Mouse (Mus musculus): ENCODE results near the gene Spocd1. TPM values are rescaled to one million over a fixed set of nuclear protein-coding genes. Genes with fewer than 3 reads are reported as not detected.
A peak's percentile ranks its signal among the peaks of the same experiment; 100 is the strongest.

Spocd1 gene
- polyA plus RNA-seq, 1 experiment from 2014 or later, result 0.07 TPM

DNA sequence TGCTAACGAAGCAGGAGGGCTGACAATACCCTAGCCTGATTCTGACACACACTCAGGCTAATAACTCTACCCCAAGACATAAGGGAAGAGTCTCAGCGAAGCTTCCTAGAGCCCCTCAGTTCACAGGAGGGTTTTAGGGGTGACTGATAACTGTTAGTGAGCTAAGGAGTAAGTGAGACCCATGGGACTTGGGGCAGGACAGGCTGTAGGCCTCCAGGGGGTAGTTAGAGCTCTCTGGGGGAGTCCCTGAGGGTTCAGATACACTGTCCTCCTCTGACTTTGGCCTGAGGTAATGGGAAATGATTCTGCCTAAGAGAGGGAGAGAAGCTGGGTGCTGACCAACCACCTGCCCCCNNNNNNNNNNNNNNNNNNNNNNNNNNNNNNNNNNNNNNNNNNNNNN, 25.5 kb downstream of the Spocd1 start:
- Histone ChIP-seq H3K4me2 (no peak overlapping the region), H3K4me3 (ENCODE audit: low read depth, low read length) (no peak overlapping the region), H3K9ac (ENCODE audit: low read depth, low read length) (no peak overlapping the region), H3K27me3 (replicated peaks; ENCODE audit: control insufficient read depth, insufficient read depth, low read length) (0 out of 2 replicates have a peak, but pooled peaks cover 2% of the 10 kb centered on the region), H3K9me3 (ENCODE audit: control insufficient read depth, low read length) (no peaks in the 10 kb centered on the region), H3K36me3 (ENCODE audit: control insufficient read depth, insufficient read depth, low read length) (no peaks in the 10 kb centered on the region), H3K4me1 (replicated peaks; ENCODE audit: control insufficient read depth, insufficient read depth, low read length) (no peaks in the 10 kb centered on the region), H3K27ac (ENCODE audit: low read depth, low read length) (no peak overlapping the region)
- ATAC-seq (replicated peaks; ENCODE audit: low FRiP score) (no peak), DNase-seq (ENCODE audit: low spot score) (no peak)
- WGBS, result 63% methylated on average over 2 of the region's 2 CpGs

DNA sequence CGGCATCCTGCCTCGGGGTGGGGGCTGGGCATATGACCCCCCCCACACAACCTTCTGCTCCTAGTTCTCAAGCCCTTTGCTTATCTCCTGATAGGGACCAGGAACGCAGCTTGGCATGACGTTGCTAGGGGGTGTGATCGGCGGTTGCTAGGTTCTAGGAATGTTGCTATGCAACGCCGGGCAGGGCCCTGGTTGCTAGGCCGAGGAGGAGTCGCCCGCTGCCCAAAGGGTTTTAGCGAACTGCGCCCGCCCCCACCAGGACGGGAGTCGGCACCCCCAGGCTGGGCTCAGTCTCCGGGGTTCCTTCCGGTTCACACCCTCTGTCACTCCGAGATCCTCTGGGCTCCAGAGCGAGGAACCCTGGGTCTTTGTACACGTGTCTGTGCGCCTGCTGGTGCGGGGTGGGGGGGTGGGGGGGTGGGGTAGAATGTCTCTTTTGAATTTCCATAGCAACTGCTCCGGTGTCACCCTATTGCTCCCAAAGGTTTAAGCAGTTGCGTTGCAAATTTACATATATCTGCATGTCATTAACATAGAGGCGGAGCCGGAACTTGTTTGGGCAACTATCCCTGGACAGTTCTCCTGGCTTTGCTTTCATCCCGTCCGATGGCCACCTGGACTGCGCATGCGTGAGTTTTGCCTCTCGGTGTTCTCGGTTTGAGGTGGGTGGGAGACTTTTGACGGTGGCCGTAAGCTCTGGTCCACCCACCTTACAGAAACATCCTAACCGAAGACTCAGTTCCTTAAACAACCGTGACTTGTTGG, 31.3 kb downstream of the Spocd1 start:
- H3K9ac ChIP-seq (ENCODE audit: low read depth, low read length), result no peak overlapping the region
- H3K4me2 ChIP-seq, result peak overlapping the region; percentile 84
- H3K9me3 ChIP-seq (ENCODE audit: control insufficient read depth, low read length), result no peaks in the 10 kb centered on the region
- peaks cover 4% of the 10 kb centered on the region; the same call in 1 of the 2 replicates for H3K4me1 ChIP-seq (replicated peaks; ENCODE audit: control insufficient read depth, insufficient read depth, low read length)
- DNase-seq (ENCODE audit: low spot score) (peak; percentile 71), ATAC-seq (replicated peaks; ENCODE audit: low FRiP score) (peak; percentile 58; the same call in 1 of the 2 replicates)
- 1% methylated on average over 37 of the region's 37 CpGs for WGBS
- H3K27me3 ChIP-seq (replicated peaks; ENCODE audit: control insufficient read depth, insufficient read depth, low read length), result peaks cover 13% of the 10 kb centered on the region
- H3K27ac ChIP-seq (ENCODE audit: low read depth, low read length), result no peak overlapping the region
- peak overlapping the region; percentile 37 for H3K4me3 ChIP-seq (ENCODE audit: low read depth, low read length)
- no peaks in the 10 kb centered on the region for H3K36me3 ChIP-seq (ENCODE audit: control insufficient read depth, insufficient read depth, low read length)

DNA sequence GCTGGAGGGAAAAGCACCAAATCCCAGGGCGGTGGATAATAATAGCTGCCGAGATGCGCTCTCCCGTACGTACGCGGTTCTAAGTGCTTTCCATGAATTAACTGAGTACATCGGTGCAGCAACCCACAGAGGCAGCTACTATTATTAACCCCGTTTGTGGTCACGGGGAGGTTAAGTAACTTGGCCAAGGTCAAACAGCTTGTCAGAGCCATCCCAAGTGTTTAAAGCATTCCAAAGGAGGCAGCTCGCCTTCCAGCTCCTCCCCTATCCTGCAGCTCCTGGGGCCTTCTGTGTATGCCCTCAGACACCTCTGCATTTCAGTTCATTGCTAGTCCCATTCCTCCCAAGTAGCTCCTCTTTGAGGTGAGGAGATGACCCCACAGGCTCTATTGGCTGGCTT, 36.2 kb downstream of the Spocd1 start:
- ATAC-seq (replicated peaks; ENCODE audit: low FRiP score) (no peak), DNase-seq (ENCODE audit: low spot score) (no peak)
- no peak overlapping the region for H3K9ac ChIP-seq (ENCODE audit: low read depth, low read length)
- H3K9me3 ChIP-seq (ENCODE audit: control insufficient read depth, low read length), result no peaks in the 10 kb centered on the region
- H3K4me2 ChIP-seq, result no peak overlapping the region
- peaks cover 39% of the 10 kb centered on the region for H3K27me3 ChIP-seq (replicated peaks; ENCODE audit: control insufficient read depth, insufficient read depth, low read length)
- H3K36me3 ChIP-seq (ENCODE audit: control insufficient read depth, insufficient read depth, low read length), result no peaks in the 10 kb centered on the region
- WGBS, result 61% methylated on average over 11 of the region's 11 CpGs
- no peak overlapping the region for H3K27ac ChIP-seq (ENCODE audit: low read depth, low read length)
- H3K4me1 ChIP-seq (replicated peaks; ENCODE audit: control insufficient read depth, insufficient read depth, low read length), result no peaks in the 10 kb centered on the region; the same call in 1 of the 2 replicates
- H3K4me3 ChIP-seq (ENCODE audit: low read depth, low read length), result no peak overlapping the region

DNA sequence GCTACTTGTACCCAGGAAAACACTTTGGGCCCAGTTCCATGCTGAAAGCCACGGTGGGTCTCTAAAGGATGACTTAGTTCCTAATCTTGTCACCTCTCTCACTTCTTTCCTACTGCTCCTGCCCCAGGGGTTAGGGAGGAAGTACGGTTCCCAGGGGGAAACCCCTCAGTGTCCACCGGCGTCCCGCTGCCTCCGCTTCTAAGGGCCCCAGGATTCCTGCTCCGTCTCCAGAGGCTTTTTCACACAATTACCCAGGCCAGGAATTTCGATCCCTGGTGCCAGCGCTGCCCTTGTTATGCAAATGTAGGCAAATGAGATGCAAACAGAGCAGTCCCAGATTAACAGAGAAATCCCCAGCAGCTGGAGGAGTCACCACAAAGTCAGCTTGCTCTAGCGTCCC, 37.2 kb downstream of the Spocd1 start:
- 24% methylated on average over 10 of the region's 10 CpGs for WGBS
- Histone ChIP-seq H3K4me3 (ENCODE audit: low read depth, low read length) (no peak overlapping the region), H3K36me3 (ENCODE audit: control insufficient read depth, insufficient read depth, low read length) (no peaks in the 10 kb centered on the region), H3K4me1 (replicated peaks; ENCODE audit: control insufficient read depth, insufficient read depth, low read length) (no peaks in the 10 kb centered on the region), H3K4me2 (no peak overlapping the region), H3K27ac (ENCODE audit: low read depth, low read length) (no peak overlapping the region), H3K9me3 (ENCODE audit: control insufficient read depth, low read length) (no peaks in the 10 kb centered on the region), H3K9ac (ENCODE audit: low read depth, low read length) (no peak overlapping the region), H3K27me3 (replicated peaks; ENCODE audit: control insufficient read depth, insufficient read depth, low read length) (peaks cover 37% of the 10 kb centered on the region)
- DNase-seq (ENCODE audit: low spot score) (no peak), ATAC-seq (replicated peaks; ENCODE audit: low FRiP score) (no peak)

DNA sequence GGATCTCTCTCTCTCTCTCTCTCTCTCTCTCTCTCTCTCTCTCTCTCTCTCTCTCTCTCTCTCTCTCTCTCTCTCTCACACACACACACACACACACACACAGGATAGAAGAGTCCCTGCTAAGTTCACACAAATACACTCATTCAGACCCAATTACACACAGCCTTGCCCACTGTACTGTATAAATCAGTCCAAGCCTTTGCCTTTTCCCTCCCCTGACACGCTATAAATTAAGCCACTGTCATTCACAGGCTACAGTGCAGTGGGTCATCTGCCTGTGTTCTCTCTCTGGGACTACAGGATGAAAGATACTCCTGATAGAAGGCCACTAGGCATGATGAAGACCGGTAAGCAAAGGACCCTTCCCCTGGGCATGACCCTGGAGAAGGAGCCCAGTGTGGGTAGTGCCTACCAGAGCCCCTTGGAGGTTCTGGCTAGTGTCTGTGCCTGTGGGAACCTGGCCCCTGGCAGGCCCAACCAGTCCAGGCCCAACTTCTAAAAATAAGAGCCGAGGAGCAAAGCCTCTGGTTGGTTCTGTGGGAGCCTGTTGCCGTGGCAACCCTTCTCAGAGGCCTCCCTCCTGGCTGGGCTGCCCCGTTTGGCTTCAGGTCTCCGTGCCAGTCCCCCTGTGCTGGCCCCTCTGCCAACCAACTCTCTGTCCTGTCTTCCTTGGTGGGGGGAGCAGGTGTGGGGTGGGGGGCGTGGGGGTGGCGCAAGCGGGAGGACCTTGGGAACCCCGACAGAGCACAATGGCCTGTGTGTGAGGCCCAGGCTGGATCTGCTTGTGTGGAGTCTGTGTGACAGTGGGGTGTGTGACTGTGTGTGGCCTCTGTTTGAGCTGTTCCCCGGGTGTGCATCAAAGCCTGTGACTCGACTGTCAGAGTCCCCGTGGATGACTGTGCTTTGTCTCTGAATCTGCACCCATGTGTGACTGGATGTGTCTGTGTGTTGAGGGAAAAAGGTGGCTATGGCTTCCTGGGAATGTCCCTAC, 38.3 kb downstream of the Spocd1 start:
- Histone ChIP-seq H3K4me1 (replicated peaks; ENCODE audit: control insufficient read depth, insufficient read depth, low read length) (no peaks in the 10 kb centered on the region), H3K9me3 (ENCODE audit: control insufficient read depth, low read length) (no peaks in the 10 kb centered on the region), H3K27ac (ENCODE audit: low read depth, low read length) (no peak overlapping the region), H3K4me2 (no peak overlapping the region), H3K9ac (ENCODE audit: low read depth, low read length) (no peak overlapping the region), H3K4me3 (ENCODE audit: low read depth, low read length) (no peak overlapping the region), H3K27me3 (replicated peaks; ENCODE audit: control insufficient read depth, insufficient read depth, low read length) (peaks cover 33% of the 10 kb centered on the region), H3K36me3 (ENCODE audit: control insufficient read depth, insufficient read depth, low read length) (no peaks in the 10 kb centered on the region)
- ATAC-seq (replicated peaks; ENCODE audit: low FRiP score) (no peak), DNase-seq (ENCODE audit: low spot score) (no peak)
- 52% methylated on average over 13 of the region's 13 CpGs for WGBS

DNA sequence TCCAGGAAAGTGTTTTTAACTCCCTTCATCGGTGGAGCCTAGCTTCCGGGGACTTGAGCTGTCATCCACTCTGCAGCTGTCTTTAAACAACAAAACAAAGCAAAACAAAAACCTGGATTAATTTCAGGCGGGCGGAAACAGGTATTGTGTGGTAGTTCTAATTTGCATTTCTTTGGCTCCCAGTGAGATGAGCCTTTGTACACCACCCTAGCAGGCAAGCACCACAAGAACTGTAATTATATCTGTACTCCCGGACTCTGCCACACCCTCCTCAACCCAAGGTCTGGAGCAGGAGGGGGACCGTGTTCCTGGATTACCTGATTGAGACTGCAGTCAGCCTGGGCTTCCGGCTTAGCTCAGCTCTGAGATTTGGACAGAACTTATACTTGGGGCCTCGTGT, 41.1 kb downstream of the Spocd1 start:
- ATAC-seq (replicated peaks; ENCODE audit: low FRiP score) (no peak), DNase-seq (ENCODE audit: low spot score) (no peak)
- whole genome bisulfite sequencing, result 69% methylated on average over 8 of the region's 8 CpGs
- Histone ChIP-seq H3K4me2 (no peak overlapping the region), H3K9me3 (ENCODE audit: control insufficient read depth, low read length) (no peaks in the 10 kb centered on the region), H3K4me1 (replicated peaks; ENCODE audit: control insufficient read depth, insufficient read depth, low read length) (no peaks in the 10 kb centered on the region), H3K27me3 (replicated peaks; ENCODE audit: control insufficient read depth, insufficient read depth, low read length) (peaks cover 52% of the 10 kb centered on the region), H3K4me3 (ENCODE audit: low read depth, low read length) (no peak overlapping the region), H3K27ac (ENCODE audit: low read depth, low read length) (no peak overlapping the region), H3K9ac (ENCODE audit: low read depth, low read length) (no peak overlapping the region), H3K36me3 (ENCODE audit: control insufficient read depth, insufficient read depth, low read length) (no peaks in the 10 kb centered on the region)

DNA sequence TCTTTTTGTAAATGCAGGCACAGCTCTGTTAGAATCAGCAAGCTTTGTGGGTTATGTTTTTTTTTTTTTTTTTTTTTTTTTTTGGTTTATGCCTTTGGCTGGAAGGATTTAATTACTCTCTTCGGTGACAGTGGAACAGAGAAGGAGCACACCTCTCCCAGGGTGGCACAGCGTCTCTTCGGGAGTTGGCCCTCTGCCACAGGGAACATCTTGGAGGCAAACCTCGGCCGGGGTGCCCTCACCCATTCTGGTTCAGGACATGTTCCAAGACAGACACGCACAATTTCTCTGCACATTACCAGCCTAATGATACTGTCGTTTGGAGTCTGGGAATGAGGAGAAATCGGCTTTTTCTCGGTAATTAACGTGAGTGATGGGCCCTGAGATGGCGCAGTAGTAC, 41.8 kb downstream of the Spocd1 start:
- H3K4me2 ChIP-seq, result no peak overlapping the region
- no peak overlapping the region for H3K4me3 ChIP-seq (ENCODE audit: low read depth, low read length)
- H3K9ac ChIP-seq (ENCODE audit: low read depth, low read length), result no peak overlapping the region
- no peaks in the 10 kb centered on the region for H3K36me3 ChIP-seq (ENCODE audit: control insufficient read depth, insufficient read depth, low read length)
- ATAC-seq (replicated peaks; ENCODE audit: low FRiP score) (no peak), DNase-seq (ENCODE audit: low spot score) (no peak)
- no peak overlapping the region for H3K27ac ChIP-seq (ENCODE audit: low read depth, low read length)
- H3K4me1 ChIP-seq (replicated peaks; ENCODE audit: control insufficient read depth, insufficient read depth, low read length), result no peaks in the 10 kb centered on the region
- 82% methylated on average over 11 of the region's 11 CpGs for WGBS
- H3K9me3 ChIP-seq (ENCODE audit: control insufficient read depth, low read length), result no peaks in the 10 kb centered on the region
- peaks cover 48% of the 10 kb centered on the region for H3K27me3 ChIP-seq (replicated peaks; ENCODE audit: control insufficient read depth, insufficient read depth, low read length)

DNA sequence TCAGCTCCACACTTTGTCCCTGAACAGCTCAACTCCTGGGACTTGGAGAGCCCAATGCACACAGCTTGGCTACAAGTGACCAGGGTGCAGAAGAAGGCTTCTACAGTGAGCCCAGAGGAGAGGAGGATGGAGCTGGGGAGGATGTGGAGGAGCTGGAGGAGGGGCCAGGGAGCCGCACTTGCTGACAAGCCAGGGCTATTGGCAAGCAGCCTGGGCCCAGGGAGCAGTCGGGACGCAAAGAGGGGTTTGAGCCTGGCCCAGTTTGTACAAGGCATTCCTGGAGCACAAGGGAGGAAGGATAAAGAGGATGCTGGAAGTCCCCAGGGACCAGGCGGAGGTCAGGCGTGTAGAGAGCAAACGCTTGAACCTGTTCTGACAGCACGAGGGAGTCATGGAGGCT, 42.9 kb downstream of the Spocd1 start:
- peaks cover 43% of the 10 kb centered on the region for H3K27me3 ChIP-seq (replicated peaks; ENCODE audit: control insufficient read depth, insufficient read depth, low read length)
- H3K4me2 ChIP-seq, result no peak overlapping the region
- DNase-seq (ENCODE audit: low spot score) (no peak), ATAC-seq (replicated peaks; ENCODE audit: low FRiP score) (no peak)
- H3K4me3 ChIP-seq (ENCODE audit: low read depth, low read length), result no peak overlapping the region
- no peak overlapping the region for H3K9ac ChIP-seq (ENCODE audit: low read depth, low read length)
- H3K9me3 ChIP-seq (ENCODE audit: control insufficient read depth, low read length), result no peaks in the 10 kb centered on the region
- no peak overlapping the region for H3K27ac ChIP-seq (ENCODE audit: low read depth, low read length)
- H3K4me1 ChIP-seq (replicated peaks; ENCODE audit: control insufficient read depth, insufficient read depth, low read length), result no peaks in the 10 kb centered on the region
- 46% methylated on average over 7 of the region's 7 CpGs for WGBS
- H3K36me3 ChIP-seq (ENCODE audit: control insufficient read depth, insufficient read depth, low read length), result no peaks in the 10 kb centered on the region

All from liver, embryonic 11.5 days (tissue).